Mouse (Mus musculus) telencephalon, adult 2 months (tissue): ENCODE data around the gene Sprr2a3.
"Not testable (repeated sequence)": the region's sequence is repeated elsewhere in the genome, so short reads cannot be mapped to it uniquely, and the experiment has no call there.

Source experiments
- DNase-seq: peaks from one replicate; pipeline ENCODE4 v3.0.0-alpha.2; 2011; ENCODE audit warnings: low read depth, low spot score

The Sprr2a3 gene

DNA sequence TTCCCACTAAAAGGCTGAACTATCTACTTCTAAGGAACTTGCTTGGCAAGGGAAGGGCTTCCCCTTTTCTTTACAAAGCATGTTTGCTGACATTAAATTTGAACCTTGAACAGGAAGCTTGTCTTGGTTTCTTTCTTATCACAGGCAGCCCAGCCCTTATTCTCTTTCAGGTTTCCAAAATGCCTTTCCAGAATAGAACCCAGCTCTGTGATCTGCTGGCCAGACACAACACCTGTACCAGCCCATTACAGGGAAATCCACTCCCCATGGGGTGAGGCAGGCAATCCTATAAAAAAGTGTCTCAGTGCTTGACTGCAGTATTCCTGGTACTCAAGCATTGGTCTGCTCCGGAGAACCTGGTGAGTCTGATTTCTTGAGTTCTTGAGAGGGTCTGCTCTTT lies at the start of gene Sprr2a3:
Gene Sprr2a3, plus strand, starts transcription at position 317 of the 400 bp plus-strand sequence.
- not testable (repeated sequence) for DNase-seq

DNA sequence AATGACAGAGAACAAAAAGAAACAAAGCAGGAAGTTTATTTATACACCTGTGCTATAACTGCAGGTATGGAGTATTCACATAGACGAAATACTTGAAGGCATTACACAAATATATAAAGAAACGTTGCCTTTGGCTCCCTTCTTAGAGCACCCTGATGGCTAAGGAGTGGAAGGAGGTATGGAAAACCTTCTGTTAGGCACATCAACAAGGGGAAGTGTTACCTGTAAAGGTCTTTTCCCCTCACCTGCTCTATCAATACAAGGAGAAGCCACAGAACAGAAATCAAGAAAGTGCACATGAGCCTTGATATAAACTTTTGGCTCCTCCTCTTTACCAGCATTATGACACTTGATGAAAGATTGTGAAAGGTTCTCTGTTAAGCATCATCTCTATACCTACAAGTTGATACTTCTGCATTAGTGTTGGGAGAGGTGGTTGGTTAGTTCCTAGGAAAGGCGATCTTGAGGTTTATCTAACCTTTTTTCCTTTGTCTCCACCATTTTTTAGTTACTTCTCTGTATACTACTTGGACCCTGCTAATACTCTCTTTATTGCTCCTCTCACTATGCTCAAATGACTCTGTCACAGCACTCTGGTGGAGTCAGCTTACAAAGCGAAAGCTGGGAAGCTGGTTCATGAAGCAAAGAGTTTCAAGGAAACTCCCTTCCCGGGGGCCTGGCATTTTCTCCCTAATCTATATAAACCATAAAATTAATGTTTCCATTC lies 48.6 kb upstream of the Sprr2a3 start:
- not testable (repeated sequence) for DNase-seq

DNA sequence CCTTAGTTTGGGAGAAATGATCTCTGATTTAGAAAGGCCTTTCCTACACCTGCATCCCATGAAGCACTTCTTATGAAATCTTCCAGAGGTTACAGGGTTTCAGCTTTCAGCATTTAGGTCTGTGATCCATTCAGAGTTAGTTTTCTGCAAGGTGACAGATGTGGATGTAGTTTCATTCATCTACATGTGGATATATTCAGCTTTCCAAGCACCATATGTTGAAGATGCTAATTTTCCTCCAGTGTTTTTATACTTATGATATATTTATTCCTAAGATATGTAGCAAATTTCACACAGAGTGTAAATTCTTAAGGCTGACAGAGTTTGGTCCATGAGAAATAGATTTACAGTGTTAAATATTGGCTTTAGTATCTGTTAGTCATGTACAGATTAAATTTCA lies 46.5 kb upstream of the Sprr2a3 start:
- DNase-seq: not testable (repeated sequence)

DNA sequence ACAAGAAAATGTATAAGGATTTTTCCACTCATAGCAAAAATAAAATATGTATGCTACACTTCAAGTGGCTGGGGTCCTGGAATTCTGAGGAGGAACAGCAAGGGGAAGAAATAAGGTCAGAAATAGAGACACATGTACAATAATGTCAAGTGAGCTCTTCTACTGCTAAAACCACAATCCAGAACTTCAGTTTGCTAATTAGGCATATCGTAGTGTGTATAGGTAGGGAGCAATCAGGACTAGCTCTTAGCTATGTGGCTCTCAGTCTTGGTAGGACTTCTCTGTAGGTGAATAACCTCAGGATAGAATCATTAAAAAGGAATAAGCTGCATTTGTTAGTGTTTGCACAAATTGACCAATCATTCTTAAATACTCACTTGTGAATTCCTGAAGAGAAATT lies 46.0 kb upstream of the Sprr2a3 start:
- DNase-seq: not testable (repeated sequence)

DNA sequence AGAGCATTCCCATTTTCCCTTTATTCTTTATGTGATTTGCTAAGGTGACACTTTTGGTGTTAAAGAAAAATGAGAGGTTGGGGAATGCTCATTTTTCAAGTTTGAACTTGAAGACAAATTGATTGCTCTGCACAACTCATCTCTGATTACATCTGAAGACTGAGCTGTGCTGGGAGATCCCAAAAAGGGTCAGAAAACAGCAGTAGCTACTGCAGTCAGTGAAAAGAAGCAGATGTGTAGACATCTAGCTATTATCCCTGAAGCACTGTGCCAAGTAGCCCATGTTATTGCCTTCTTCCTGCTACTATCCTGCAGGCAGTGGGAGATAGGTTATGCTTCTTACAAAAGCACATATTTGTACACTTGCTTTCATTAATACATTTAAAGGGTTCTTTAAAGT lies 40.4 kb upstream of the Sprr2a3 start:
- not testable (repeated sequence) for DNase-seq

DNA sequence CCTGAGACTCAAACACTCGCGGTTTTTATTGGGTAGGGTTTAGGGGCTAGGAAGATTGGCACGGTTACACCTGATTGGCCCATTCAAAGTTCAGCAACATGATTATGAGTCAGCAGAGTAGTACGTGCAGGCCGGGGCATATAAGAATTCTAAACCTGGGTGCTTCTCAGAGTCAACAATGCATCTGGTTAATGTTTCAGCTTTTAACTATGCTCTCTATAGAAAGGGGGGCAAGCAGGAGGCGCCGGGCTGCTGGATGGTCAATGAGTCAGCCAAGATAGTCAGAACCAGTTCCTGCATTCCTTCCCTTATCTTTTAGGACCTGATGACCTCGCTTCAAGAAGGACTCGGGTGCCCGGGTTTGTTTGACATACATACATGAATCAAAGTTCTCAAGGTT lies 39.0 kb upstream of the Sprr2a3 start:
- not testable (repeated sequence) for DNase-seq

DNA sequence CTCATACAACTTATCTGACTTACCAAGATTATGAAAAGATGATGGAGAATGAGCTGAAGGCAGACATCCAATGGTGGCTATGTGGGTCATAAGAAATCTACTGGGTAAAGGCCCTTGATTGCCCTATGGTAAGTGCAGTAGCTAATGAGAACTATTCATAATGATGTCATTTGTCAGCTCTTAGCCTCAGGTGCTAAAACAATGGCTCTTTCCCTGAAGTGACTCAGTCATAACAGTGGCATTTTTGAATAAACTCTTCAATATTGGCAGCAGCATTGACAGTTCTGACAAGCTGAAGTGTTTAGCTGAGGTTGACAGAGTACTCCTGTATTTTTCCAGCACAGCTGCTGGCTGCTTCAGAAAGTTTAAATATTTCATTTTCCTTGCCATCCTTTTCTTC lies 36.7 kb upstream of the Sprr2a3 start:
- not testable (repeated sequence) for DNase-seq

DNA sequence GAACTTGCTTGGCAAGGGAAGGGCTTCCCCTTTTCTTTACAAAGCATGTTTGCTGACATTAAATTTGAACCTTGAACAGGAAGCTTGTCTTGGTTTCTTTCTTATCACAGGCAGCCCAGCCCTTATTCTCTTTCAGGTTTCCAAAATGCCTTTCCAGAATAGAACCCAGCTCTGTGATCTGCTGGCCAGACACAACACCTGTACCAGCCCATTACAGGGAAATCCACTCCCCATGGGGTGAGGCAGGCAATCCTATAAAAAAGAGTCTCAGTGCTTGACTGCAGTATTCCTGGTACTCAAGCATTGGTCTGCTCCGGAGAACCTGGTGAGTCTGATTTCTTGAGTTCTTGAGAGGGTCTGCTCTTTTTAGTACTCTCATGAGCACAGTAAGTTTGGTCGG lies 34.8 kb upstream of the Sprr2a3 start:
- not testable (repeated sequence) for DNase-seq

DNA sequence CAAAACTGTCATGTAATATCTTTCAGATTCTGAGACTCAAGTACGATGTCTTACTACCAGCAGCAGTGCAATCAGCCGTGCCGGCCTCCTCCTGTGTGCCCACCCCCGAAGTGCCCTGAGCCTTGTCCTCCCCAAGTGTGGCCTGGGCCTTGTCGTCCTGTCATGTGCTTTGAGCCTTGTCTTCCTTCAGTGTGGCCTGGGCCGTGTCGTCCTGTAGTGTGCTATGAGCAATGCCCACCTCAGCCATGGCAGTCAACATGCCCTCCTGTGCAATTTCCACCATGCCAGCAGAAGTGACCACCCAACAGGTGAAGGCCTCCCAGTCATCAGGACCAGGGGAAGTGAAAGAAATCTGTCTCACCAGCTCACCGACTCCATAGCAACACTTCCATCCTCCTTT lies 31.4 kb upstream of the Sprr2a3 start:
- DNase-seq: not testable (repeated sequence)

DNA sequence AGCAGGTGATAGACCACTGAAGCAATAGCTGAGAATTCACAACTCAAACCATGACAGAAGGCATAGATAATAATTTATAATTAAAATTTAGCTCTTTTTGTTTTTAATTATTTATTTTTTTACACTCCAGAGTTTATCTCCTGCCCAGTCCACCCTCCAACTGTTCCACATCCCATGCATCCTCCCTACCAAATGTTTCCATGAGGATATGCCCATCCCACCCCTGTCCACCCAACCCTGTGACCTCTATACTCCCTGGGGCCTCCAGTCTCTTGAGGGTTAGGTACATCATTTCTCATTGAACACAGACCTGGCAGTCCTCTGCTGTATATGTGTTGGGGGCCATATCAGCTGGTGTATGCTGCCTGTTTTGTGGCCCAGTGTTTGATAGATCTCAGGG lies 26.7 kb upstream of the Sprr2a3 start:
- not testable (repeated sequence) for DNase-seq

DNA sequence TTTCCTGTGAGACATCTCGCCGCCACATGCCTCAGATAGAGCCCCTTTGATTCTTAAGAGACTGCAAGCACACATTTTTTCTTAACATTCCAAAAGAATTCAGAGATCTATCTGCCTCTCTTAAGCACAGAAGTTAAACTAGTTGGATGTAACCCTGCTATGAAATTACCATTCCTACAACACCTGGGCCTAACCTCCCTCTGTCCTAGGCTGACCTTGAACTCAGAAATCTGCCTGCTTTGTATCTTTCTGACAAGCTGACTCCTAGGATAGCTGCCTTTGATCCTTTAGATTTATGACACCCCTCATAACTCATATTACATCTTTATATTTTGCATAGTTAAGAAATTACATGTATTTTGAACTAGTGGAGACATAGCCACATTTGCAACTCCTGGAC lies 21.8 kb upstream of the Sprr2a3 start:
- DNase-seq: not testable (repeated sequence)

DNA sequence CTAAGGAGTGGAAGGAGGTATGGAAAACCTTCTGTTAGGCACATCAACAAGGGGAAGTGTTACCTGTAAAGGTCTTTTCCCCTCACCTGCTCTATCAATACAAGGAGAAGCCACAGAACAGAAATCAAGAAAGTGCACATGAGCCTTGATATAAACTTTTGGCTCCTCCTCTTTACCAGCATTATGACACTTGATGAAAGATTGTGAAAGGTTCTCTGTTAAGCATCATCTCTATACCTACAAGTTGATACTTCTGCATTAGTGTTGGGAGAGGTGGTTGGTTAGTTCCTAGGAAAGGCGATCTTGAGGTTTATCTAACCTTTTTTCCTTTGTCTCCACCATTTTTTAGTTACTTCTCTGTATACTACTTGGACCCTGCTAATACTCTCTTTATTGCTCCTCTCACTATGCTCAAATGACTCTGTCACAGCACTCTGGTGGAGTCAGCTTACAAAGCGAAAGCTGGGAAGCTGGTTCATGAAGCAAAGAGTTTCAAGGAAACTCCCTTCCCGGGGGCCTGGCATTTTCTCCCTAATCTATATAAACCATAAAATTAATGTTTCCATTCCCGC lies 13.7 kb upstream of the Sprr2a3 start:
- DNase-seq: not testable (repeated sequence)

DNA sequence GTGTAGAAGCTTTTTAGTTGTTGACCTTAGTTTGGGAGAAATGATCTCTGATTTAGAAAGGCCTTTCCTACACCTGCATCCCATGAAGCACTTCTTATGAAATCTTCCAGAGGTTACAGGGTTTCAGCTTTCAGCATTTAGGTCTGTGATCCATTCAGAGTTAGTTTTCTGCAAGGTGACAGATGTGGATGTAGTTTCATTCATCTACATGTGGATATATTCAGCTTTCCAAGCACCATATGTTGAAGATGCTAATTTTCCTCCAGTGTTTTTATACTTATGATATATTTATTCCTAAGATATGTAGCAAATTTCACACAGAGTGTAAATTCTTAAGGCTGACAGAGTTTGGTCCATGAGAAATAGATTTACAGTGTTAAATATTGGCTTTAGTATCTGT lies 11.7 kb upstream of the Sprr2a3 start:
- DNase-seq: not testable (repeated sequence)

DNA sequence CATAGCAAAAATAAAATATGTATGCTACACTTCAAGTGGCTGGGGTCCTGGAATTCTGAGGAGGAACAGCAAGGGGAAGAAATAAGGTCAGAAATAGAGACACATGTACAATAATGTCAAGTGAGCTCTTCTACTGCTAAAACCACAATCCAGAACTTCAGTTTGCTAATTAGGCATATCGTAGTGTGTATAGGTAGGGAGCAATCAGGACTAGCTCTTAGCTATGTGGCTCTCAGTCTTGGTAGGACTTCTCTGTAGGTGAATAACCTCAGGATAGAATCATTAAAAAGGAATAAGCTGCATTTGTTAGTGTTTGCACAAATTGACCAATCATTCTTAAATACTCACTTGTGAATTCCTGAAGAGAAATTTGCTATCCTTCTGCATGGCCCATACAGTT lies 11.2 kb upstream of the Sprr2a3 start:
- DNase-seq: not testable (repeated sequence)

DNA sequence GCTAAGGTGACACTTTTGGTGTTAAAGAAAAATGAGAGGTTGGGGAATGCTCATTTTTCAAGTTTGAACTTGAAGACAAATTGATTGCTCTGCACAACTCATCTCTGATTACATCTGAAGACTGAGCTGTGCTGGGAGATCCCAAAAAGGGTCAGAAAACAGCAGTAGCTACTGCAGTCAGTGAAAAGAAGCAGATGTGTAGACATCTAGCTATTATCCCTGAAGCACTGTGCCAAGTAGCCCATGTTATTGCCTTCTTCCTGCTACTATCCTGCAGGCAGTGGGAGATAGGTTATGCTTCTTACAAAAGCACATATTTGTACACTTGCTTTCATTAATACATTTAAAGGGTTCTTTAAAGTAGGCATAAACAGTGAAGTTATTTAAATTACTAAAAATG lies 5.6 kb upstream of the Sprr2a3 start:
- DNase-seq: not testable (repeated sequence)

DNA sequence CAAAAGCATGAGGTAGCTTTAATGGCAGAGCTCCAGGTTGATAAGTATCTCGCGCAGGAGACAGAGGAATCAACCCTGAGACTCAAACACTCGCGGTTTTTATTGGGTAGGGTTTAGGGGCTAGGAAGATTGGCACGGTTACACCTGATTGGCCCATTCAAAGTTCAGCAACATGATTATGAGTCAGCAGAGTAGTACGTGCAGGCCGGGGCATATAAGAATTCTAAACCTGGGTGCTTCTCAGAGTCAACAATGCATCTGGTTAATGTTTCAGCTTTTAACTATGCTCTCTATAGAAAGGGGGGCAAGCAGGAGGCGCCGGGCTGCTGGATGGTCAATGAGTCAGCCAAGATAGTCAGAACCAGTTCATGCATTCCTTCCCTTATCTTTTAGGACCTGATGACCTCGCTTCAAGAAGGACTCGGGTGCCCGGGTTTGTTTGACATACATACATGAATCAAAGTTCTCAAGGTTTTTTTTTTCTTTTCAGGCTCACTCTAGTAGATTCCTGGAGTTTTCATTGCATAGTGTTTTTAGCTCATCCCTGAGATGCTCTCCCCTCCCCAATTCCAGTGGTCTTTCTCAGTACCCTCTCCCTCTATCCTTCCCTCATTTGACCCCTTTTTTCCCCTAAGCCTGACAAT lies 4.1 kb upstream of the Sprr2a3 start:
- not testable (repeated sequence) for DNase-seq

DNA sequence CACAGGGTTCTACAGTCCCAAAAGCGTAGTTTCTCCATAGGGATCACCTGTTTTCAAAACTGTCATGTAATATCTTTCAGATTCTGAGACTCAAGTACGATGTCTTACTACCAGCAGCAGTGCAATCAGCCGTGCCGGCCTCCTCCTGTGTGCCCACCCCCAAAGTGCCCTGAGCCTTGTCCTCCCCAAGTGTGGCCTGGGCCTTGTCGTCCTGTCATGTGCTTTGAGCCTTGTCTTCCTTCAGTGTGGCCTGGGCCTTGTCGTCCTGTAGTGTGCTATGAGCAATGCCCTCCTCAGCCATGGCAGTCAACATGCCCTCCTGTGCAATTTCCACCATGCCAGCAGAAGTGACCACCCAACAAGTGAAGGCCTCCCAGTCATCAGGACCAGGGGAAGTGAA lies 3.3 kb downstream of the Sprr2a3 start:
- not testable (repeated sequence) for DNase-seq

DNA sequence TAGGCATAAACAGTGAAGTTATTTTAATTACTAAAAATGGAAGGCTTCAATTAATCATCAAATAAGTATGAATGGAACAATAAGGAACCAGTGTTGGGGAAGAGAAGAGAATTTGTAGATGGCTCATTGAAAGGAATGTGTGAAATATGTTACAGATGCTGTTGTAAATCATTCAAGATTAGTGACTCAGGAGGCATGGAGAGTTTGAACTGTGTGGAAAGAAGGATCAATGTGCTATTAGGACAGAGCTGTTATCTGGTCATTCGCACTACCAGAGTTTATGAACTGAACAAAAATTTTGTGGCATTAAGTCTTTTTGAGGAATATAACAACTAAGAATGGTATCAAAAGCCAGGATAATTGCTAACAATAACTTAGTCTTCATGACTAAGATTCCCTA lies 22.2 kb downstream of the Sprr2a3 start:
- no peak for DNase-seq

DNA sequence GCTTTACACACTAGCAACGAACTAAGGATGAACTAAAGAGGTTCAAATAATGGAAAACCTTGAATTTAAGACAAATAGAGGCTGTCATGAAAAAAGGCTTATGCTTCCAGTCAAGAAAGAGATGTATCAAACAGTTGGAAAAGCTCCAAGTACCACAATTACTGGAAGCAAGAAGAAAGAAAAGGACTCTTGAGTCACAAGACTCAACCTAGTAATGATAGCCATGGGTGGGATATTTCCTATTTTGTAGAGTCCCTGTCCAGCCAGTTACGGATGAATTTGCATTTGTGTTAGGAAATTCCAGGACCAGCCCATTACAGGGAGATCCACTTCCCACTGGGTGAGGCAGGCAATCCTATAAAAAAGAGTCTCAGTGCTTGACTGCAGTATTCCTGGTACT lies 31.1 kb downstream of the Sprr2a3 start, which contains the start of gene Sprr2b:
Gene Sprr2b, plus strand, starts transcription at position 301 of the 400 bp plus-strand sequence.
- no peak for DNase-seq

DNA sequence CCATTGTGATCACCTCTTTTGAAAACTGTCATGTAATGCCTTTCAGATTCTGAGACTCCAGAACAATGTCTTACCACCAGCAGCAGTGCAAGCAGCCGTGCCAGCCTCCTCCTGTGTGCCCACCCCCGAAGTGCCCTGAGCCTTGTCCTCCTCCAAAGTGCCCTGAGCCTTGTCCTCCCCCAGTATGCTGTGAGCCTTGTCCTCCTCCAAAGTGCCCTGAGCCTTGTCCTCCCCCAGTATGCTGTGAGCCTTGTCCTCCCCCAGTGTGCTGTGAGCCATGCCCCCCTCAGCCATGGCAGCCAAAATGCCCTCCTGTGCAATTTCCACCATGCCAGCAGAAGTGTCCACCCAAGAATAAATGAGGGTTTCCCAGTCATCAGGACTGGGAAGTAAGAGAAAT lies 32.2 kb downstream of the Sprr2a3 start:
- no peak for DNase-seq

DNA sequence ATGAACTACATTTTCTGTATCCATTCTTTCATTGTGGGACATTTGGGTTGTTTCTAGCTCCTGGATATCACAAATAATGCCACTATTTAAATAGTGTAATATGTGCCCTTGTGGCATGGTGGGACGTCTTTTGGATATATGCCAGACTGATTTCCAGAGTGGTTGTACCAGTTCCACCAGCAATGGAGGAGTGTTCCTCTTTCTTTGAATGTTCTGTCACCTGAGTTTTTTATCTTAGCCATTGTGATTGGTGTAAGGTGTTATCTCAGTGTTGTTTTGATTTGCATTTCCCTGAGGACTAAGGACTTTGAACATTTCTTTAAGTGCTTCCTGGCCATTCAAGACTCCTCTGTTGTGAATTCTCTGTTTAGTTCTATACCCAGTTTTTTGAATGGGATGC lies 51.1 kb downstream of the Sprr2a3 start:
- DNase-seq: no peak

DNA sequence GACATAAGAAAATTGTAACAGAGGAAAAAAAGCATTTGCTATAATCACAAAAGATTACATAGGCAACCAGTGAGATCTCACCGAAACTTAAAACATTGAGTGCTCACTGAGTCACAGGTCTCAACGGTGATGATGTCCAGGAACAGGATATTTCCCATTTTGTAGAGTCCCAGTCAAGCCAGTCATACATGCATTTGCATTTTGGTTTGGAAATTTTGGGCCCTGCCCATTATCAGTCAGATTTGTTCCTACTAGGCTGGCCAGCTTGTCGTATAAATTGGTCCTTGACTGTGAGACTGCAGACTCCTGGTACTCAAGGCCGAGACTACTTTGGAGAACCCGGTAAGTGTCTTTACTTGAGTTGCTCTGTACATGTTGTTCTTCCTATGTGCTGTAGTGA lies 53.6 kb downstream of the Sprr2a3 start, which contains the start of gene Sprr2d:
Gene Sprr2d, plus strand, starts transcription at position 301 of the 400 bp plus-strand sequence.
- no peak for DNase-seq
